Mouse (Mus musculus) urinary bladder, postnatal 36 days (tissue): Measurements from ENCODE around the gene Atp1a2.
A peak's percentile ranks its signal among the peaks of the same experiment; 100 is the strongest.

Source experiments
- DNase-seq, 2 experiments: peaks; one replicate each; pipeline ENCODE4 v3.0.0; 2022; ENCODE audit warnings: low spot score in 2 of 2, mixed read lengths in 1 of 2

The Atp1a2 gene

GRCm38 (mm10) chr1:172324725-172325124 lies 26.9 kb upstream of the Atp1a2 start:
- DNase-seq, result peak; percentile 64 to 74

- no peak for DNase-seq
Measured at GRCm38 (mm10) chr1:172323801-172324359, 26.0 kb upstream of the Atp1a2 start.

- no peak for DNase-seq
Measured at GRCm38 (mm10) chr1:172323298-172323697, 25.4 kb upstream of the Atp1a2 start.

- DNase-seq, result no peak
Measured at GRCm38 (mm10) chr1:172322725-172323124, 24.9 kb upstream of the Atp1a2 start.

GRCm38 (mm10) chr1:172319921-172320411 lies 22.1 kb upstream of the Atp1a2 start:
- no peak for DNase-seq

GRCm38 (mm10) chr1:172319346-172319745 lies 21.5 kb upstream of the Atp1a2 start:
- DNase-seq, result no peak

- no peak for DNase-seq
Measured at GRCm38 (mm10) chr1:172318424-172319035, 20.7 kb upstream of the Atp1a2 start.

- DNase-seq, result no peak
Measured at GRCm38 (mm10) chr1:172317946-172318345, 20.1 kb upstream of the Atp1a2 start.

- no peak for DNase-seq
Measured at GRCm38 (mm10) chr1:172317431-172317830, 19.6 kb upstream of the Atp1a2 start.

- no peak for DNase-seq
Measured at GRCm38 (mm10) chr1:172314911-172315310, 17.0 kb upstream of the Atp1a2 start.

GRCm38 (mm10) chr1:172313613-172314411 lies 15.9 kb upstream of the Atp1a2 start:
- no peak for DNase-seq

GRCm38 (mm10) chr1:172312768-172313561 lies 15.1 kb upstream of the Atp1a2 start:
- DNase-seq, result no peak

- peak; percentile 82 to 92 for DNase-seq
Measured at GRCm38 (mm10) chr1:172311921-172312767, 14.3 kb upstream of the Atp1a2 start.

GRCm38 (mm10) chr1:172311248-172311906 lies 13.5 kb upstream of the Atp1a2 start:
- DNase-seq, result peak; percentile 63 to 76

- DNase-seq, result peak; percentile 84 to 90
Measured at GRCm38 (mm10) chr1:172309699-172310398, 12.0 kb upstream of the Atp1a2 start.

- no peak for DNase-seq
Measured at GRCm38 (mm10) chr1:172308409-172308808, 10.5 kb upstream of the Atp1a2 start.

- peak; percentile 21 to 51 for DNase-seq
Measured at GRCm38 (mm10) chr1:172307936-172308335, 10.1 kb upstream of the Atp1a2 start.

- DNase-seq, result no peak
Measured at GRCm38 (mm10) chr1:172306885-172307284, 9.0 kb upstream of the Atp1a2 start.

- no peak for DNase-seq
Measured at GRCm38 (mm10) chr1:172306196-172306595, 8.3 kb upstream of the Atp1a2 start.

GRCm38 (mm10) chr1:172305635-172306034 lies 7.8 kb upstream of the Atp1a2 start:
- no peak for DNase-seq
